Mouse (Mus musculus): ENCODE measurements around the gene Zfp217.
"Not testable (repeated sequence)": the region's sequence is repeated elsewhere in the genome, so short reads cannot be mapped to it uniquely, and the experiment has no call there.

The Zfp217 gene

DNA sequence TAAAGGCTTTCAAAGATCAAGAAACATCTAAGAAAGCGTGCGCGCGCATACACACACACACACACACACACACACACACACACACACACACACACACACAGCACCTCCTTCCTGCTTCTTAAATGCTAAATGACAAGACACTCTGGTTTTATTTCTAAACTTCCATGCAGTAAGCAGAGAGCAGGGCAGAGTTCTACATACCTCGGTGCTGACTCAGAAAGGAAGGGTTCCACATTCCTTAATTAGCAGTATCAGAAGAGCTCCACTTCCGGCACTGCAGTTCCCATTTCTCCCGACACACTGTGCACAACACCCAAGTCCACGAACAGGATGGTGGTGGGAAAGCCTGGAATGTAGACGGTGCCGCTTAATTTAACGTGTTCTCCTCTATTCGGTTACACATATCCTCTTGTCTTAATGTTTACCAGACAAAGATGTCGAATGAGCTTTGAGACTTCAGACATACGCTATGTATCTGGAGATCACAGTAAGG, at the start of gene Zfp217:
Gene Zfp217 (minus strand): TSS at position 443 of the 493 bp plus-strand sequence.
- peak; percentile 58 to 62 for DNase-seq

GRCm38 (mm10) chr2:170195542-170196089, 47.7 kb upstream of the Zfp217 start:
- DNase-seq, result no peak

DNA sequence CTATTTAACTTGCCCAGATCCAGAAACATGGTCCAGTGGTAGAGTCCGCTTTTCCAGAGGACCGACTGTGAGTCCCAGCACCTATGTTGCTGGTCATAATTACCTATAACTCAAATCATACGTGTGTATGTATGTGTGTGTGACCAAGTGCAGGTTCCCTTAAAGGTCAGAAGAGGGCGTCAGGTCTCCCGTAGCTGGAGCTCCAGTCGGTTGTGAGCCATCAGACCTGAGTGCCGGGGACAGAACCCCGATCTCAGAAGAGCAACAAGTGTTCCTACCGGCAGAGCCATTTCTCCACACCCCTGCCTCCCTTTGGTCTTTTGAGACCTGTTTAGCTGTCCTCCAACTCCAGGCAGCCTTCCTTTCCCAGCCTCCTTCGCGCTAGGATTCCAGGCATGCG, 46.9 kb upstream of the Zfp217 start:
- no peak for DNase-seq

DNA sequence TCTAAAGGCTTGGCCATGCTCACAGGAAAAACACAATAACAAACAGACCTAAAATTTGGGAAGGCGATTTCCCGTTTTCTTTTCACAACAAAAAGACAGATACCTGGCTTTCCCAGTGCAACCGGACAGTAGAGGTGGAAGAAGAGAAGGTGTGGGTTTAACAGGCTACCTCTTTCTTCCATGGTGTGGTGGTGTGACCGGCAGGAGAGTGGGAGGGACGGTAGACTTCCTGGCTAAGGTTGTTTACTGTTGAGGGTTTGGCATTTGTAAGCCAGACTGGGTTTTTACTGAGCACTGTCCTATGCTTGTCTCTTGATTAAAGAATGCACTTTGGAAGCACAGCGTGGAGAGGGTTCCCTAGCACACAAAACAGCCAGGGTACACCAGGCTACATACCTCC, 45.9 kb upstream of the Zfp217 start:
- DNase-seq, result no peak

- DNase-seq, result no peak
These were observed 45.3 kb upstream of the Zfp217 start for GRCm38 (mm10) chr2:170193211-170193610.

DNA sequence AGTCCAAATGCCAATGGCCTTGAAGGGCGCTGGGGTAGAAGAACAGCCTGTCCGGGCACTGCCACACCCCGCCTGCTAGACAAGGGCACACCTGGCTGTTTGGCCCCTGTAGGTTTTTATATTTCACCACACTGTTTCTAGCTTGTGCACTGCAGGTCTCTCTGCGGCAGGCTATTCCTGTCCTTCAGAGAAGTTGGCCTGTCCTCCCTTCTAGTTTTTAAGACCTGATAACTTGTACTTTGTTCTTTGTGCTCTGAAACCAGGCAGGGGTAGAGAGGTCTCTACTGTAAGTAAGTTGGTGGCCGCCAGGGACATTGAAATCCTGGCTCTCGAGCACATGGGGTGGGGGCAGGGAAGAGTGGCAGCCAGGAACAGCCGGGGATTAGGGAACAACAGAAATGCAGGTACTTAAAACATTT, 44.8 kb upstream of the Zfp217 start:
- DNase-seq, result peak; percentile 52 to 55

GRCm38 (mm10) chr2:170188721-170189120, 40.8 kb upstream of the Zfp217 start:
- no peak for DNase-seq

- DNase-seq, result no peak
These were observed 37.4 kb upstream of the Zfp217 start for GRCm38 (mm10) chr2:170185137-170185837.

DNA sequence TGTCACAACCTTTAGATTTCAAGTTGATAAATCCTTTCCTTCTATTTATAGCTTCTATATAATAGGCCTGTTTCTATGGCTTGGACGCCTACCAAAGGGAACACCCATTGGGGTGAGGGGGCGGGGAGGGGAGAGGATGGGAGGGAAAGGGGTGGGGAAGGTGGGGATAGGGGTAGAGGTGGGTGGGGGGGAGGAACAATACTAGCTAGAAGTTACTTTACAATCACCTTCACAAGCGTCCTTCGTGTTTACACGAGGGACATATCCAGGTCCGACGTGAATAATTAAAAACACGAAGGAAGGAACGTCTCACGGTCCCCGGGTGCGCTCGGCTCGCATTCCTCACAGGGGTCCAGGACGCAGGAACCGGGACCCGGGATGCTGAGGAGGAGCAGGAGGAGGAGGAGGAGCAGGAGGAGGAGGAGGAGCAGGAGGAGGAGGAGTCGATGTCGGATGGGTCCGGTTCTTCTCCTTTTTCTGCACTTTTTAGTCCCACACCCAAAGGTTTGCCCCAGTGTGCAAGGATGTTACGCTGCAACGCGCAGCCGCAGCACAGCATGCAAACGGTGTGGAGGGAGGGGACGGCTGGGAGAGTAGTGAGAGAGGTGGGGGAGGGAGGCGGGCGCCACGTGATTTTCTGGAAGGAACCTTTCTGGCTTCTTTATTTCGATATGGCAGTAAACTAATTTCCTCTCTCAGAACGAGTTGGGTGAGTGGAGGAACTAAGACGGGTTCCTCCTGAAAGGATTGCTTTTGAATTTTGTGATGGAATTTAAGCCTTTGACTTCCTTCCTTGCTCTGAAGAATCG, 36.5 kb upstream of the Zfp217 start:
- peak; percentile 82 to 88 for DNase-seq

- DNase-seq, result peak in 1 of 2 experiments; percentile 32
These were observed 35.9 kb upstream of the Zfp217 start for GRCm38 (mm10) chr2:170183851-170184174.

DNA sequence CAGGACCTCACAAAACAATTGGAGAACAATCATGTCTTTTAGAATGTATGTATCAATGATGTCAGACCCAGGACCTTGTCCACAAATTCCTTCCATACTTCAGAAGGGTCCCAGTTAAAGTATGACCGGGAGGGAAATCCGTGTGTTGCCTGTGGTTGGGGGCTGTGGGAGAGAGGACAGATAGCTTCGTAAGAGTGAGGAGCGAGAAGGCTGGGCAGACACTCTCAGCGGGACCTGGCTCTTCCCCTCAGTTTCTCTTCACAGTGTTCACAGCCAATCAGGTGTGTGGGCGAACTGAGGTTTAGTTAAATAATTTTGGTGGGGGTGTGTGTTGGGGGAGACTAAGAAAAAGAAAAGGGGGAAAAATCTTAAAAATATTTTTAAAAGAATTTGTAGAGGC, 34.0 kb upstream of the Zfp217 start:
- DNase-seq, result no peak

DNA sequence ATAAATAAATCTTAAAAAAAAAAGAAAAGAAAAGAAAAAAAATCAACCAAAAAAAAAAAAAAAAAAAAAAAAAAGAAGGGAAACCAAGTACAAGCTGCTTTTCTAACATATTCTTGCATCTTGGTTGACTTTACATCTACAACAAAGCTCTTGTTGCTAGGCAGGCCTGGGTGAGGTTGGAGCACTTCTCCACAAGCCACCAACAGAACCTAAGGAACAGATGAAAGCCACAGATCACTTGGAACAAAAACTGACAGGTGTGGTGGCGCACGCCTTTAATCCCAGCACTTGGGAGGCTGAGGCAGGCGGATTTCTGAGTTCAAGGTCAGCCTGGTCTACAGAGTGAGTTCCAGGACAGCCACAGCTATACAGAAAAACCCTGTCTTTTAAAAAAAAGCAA, 32.9 kb upstream of the Zfp217 start:
- DNase-seq, result not testable (repeated sequence)

GRCm38 (mm10) chr2:170179317-170179716, 31.4 kb upstream of the Zfp217 start:
- DNase-seq, result no peak

- DNase-seq, result no peak
These were observed 29.4 kb upstream of the Zfp217 start for GRCm38 (mm10) chr2:170177323-170177722.

- DNase-seq, result no peak
These were observed 28.5 kb upstream of the Zfp217 start for GRCm38 (mm10) chr2:170176284-170176926.

DNA sequence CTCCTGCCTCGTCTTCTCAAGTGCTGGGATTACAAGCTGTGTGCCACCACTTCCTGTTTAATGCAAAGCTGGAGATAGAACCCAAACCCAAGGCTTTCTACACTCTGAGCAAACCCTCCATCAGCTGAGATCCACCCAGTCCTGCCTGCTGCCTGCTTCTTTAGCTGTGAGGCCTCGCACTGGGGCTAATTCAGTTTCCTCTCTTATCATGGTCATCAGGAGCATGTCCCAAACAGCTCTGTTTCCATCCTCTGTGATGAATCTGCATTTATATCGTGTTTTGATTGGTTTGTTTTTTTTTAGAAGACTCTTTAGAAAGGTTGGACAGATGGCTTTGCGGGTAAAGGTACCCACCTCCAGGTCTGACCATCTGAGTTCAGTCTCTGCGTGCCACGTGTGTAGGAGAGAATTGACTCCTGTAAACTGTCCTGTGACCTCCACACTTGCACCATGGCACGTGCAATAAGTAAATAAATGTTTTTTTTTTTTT, 27.8 kb upstream of the Zfp217 start:
- DNase-seq, result no peak

DNA sequence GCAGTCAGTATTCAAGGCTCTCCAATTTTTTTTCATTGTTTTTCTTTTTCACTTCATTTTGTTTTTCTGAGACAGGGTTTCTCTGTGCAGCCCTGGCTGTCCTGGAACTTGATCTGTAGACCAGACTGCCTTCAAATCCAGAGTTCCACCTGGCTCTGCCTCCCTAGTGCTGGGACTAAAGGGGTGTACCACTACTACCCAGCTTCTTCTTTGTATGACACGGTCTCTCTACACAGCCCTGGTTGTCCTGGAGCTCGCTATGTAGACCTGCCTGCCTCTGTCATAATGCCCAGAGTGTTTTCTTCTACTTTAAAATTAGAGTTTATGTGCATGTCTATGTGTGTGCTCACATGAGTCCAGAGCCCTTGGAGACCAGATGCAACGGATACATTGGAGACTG, 27.3 kb upstream of the Zfp217 start:
- no peak for DNase-seq

GRCm38 (mm10) chr2:170169062-170169461, 21.2 kb upstream of the Zfp217 start:
- no peak for DNase-seq

DNA sequence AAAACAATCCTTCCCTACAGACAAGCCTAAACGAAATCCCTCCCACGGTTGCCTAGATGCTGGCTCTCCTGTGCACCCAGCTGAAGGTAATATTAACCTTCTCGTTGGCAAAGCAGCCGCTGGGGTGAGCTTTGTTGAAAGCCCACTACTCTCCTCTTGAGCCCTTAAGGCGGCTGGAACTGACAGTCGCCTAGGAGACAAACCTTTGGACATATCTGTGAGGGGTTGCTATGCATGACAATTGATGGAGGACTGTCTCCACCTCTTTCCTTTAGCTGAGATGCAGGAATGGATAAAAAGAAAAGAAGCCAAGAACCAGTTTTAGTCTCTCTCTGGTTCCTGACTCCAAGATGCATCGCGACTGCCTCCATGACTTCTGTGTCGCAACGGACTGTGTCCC, 17.7 kb upstream of the Zfp217 start:
- DNase-seq, result peak in 1 of 2 experiments; percentile 8

DNA sequence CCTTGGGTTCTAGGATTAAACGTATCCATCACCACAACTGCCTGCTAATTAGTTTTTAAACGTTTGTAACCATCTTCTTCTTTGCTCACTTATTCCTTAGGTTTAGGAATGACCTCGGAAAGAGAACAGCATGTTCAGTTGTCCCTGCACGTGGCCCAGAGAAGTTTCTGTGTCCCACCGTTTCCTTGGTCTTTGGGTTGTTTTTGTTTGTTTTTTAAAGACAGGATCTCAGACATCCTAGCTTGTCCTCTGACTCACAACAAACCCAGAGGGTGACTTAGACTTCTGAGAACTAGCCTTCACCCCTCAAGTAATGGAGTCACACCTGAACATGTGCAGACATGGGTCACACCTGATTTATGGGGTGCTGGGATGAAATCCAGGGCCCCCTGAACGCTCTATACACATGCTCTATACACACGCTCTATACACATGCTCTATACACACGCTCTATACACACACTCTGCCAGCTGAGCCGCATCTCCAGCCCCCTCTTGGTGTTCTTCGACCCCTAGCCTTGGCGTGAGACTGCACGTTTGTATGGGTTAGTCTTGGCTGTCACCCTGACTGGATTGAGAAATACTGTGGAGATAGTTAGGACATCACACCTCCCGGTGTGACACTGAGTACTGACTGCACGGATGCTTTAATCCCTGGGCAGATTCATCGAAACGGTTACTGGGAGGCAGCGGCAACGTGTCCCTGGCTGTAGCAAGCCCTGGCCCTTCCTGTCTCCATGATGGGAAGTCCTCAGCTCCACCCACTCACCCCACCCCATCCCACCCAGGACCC, 16.0 kb upstream of the Zfp217 start:
- peak; percentile 34 to 73 for DNase-seq

DNA sequence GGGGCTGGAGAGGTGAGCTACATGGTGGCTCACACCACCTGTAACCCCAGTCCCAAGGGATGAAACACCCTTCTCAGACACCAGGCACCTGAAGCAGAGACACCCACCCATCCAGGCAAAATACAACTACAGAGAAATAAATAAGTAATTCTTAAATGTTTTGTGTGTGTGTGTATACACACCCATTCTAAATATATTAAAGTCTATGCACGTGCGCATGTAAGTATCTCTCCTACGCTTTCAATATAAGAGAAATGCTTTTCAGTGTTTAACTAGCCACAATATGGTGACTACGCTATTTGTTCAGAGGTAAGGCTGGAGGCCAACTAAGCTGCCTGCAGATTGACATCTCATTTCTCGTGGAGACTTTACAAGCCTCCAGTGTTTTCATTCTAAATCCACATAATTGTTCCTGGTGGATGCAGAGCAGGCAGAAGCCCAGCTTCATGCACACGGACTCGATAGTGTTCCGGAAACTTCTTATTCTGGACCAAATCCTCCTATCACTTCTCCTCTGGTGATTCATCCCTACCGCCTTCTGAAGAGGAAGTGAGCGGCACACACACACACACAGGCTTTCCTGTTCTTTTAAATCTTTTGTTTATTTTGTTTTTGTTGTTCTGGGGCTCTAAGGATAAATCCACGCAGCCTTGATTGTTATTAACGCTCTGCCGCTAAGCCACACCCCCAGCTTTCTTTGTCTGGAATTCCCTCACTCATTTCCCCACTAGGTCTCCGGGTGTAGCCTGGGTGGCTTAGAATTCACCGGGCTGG, 12.1 kb upstream of the Zfp217 start:
- DNase-seq, result peak in 1 of 2 experiments; percentile 36
